Mouse (Mus musculus): ENCODE data around the gene Cd151. TPM values are rescaled to one million over a fixed set of nuclear protein-coding genes. Genes with fewer than 3 reads are reported as not detected.

Cd151 gene
- polyA plus RNA-seq (2014; fragmentation: Nextera tagmentation; extraction: Ambion mirVana) = 93.2 and 108 TPM in 2 replicates

GRCm38 (mm10) chr7:141467230-141468030, at the start of gene Cd151:
TSS of gene Cd151 (plus strand) at chr7:141467392.
- Histone ChIP-seq H3K4me1 (ENCODE audit: control insufficient read depth, insufficient read depth, low read length) (peaks cover 39% of the 10 kb centered on the region), H3K9ac (ENCODE audit: low read depth, low read length) (peak within 1 kb of the TSS; percentile 71), H3K9me3 (ENCODE audit: control insufficient read depth, low read length) (no peaks in the 10 kb centered on the region), H3K27me3 (ENCODE audit: control insufficient read depth, insufficient read depth, low read length) (peaks cover 32% of the 10 kb centered on the region), H3K4me2 (replicated peaks; ENCODE audit: low read depth, low read length) (peak within 1 kb of the TSS; percentile 52), H3K36me3 (ENCODE audit: control insufficient read depth, insufficient read depth, low read length) (peaks cover 31% of the 10 kb centered on the region), H3K4me3 (ENCODE audit: low read length) (peak within 1 kb of the TSS; percentile 57), H3K27ac (ENCODE audit: low read depth, low read length) (peak within 1 kb of the TSS; percentile 87)
- under 1% methylated on average over 52 of the region's 52 CpGs for WGBS
- ATAC-seq (ENCODE audit: low FRiP score, low TSS enrichment) = peak; percentile 81

- Histone ChIP-seq H3K4me1 (ENCODE audit: control insufficient read depth, insufficient read depth, low read length) (peaks cover 4% of the 10 kb centered on the region; the same call in 1 of the 2 replicates), H3K4me2 (replicated peaks; ENCODE audit: low read depth, low read length) (no peak overlapping the region), H3K27ac (ENCODE audit: low read depth, low read length) (no peak overlapping the region), H3K9ac (ENCODE audit: low read depth, low read length) (no peak overlapping the region), H3K36me3 (ENCODE audit: control insufficient read depth, insufficient read depth, low read length) (no peaks in the 10 kb centered on the region), H3K27me3 (ENCODE audit: control insufficient read depth, insufficient read depth, low read length) (no peaks in the 10 kb centered on the region), H3K4me3 (ENCODE audit: low read length) (no peak overlapping the region), H3K9me3 (ENCODE audit: control insufficient read depth, low read length) (no peaks in the 10 kb centered on the region)
- WGBS = 72% methylated on average over 8 of the region's 8 CpGs
- ATAC-seq (ENCODE audit: low FRiP score, low TSS enrichment) = no peak
Measured at GRCm38 (mm10) chr7:141417731-141418681, 49.2 kb upstream of the Cd151 start.

- no peak for ATAC-seq (ENCODE audit: low FRiP score, low TSS enrichment)
- Histone ChIP-seq H3K27ac (ENCODE audit: low read depth, low read length) (no peak overlapping the region), H3K9me3 (ENCODE audit: control insufficient read depth, low read length) (no peaks in the 10 kb centered on the region), H3K27me3 (ENCODE audit: control insufficient read depth, insufficient read depth, low read length) (no peaks in the 10 kb centered on the region), H3K4me1 (ENCODE audit: control insufficient read depth, insufficient read depth, low read length) (no peaks in the 10 kb centered on the region), H3K4me3 (ENCODE audit: low read length) (no peak overlapping the region), H3K4me2 (replicated peaks; ENCODE audit: low read depth, low read length) (no peak overlapping the region), H3K36me3 (ENCODE audit: control insufficient read depth, insufficient read depth, low read length) (no peaks in the 10 kb centered on the region), H3K9ac (ENCODE audit: low read depth, low read length) (no peak overlapping the region)
- WGBS = 45% methylated on average over 7 of the region's 7 CpGs
Measured at GRCm38 (mm10) chr7:141418970-141419369, 48.2 kb upstream of the Cd151 start.

GRCm38 (mm10) chr7:141420030-141420702, 47.0 kb upstream of the Cd151 start:
- Histone ChIP-seq H3K4me2 (replicated peaks; ENCODE audit: low read depth, low read length) (no peak overlapping the region), H3K27me3 (ENCODE audit: control insufficient read depth, insufficient read depth, low read length) (no peaks in the 10 kb centered on the region), H3K4me1 (ENCODE audit: control insufficient read depth, insufficient read depth, low read length) (no peaks in the 10 kb centered on the region), H3K36me3 (ENCODE audit: control insufficient read depth, insufficient read depth, low read length) (no peaks in the 10 kb centered on the region), H3K9ac (ENCODE audit: low read depth, low read length) (no peak overlapping the region), H3K4me3 (ENCODE audit: low read length) (no peak overlapping the region), H3K9me3 (ENCODE audit: control insufficient read depth, low read length) (no peaks in the 10 kb centered on the region), H3K27ac (ENCODE audit: low read depth, low read length) (no peak overlapping the region)
- no peak for ATAC-seq (ENCODE audit: low FRiP score, low TSS enrichment)
- WGBS = 82% methylated on average over 9 of the region's 9 CpGs

GRCm38 (mm10) chr7:141423811-141424210, 43.4 kb upstream of the Cd151 start:
- H3K9ac ChIP-seq (ENCODE audit: low read depth, low read length) = no peak overlapping the region
- no peak for ATAC-seq (ENCODE audit: low FRiP score, low TSS enrichment)
- WGBS = 53% methylated on average over 4 of the region's 4 CpGs
- H3K27ac ChIP-seq (ENCODE audit: low read depth, low read length) = no peak overlapping the region
- H3K27me3 ChIP-seq (ENCODE audit: control insufficient read depth, insufficient read depth, low read length) = no peaks in the 10 kb centered on the region
- H3K4me3 ChIP-seq (ENCODE audit: low read length) = no peak overlapping the region
- 0 out of 2 replicates have a peak, but pooled peaks cover 3% of the 10 kb centered on the region for H3K4me1 ChIP-seq (ENCODE audit: control insufficient read depth, insufficient read depth, low read length)
- H3K4me2 ChIP-seq (replicated peaks; ENCODE audit: low read depth, low read length) = no peak overlapping the region
- no peaks in the 10 kb centered on the region for H3K9me3 ChIP-seq (ENCODE audit: control insufficient read depth, low read length)
- H3K36me3 ChIP-seq (ENCODE audit: control insufficient read depth, insufficient read depth, low read length) = no peaks in the 10 kb centered on the region

- Histone ChIP-seq H3K4me1 (ENCODE audit: control insufficient read depth, insufficient read depth, low read length) (peaks cover 13% of the 10 kb centered on the region), H3K27ac (ENCODE audit: low read depth, low read length) (no peak overlapping the region), H3K9me3 (ENCODE audit: control insufficient read depth, low read length) (no peaks in the 10 kb centered on the region), H3K36me3 (ENCODE audit: control insufficient read depth, insufficient read depth, low read length) (peaks cover 20% of the 10 kb centered on the region), H3K9ac (ENCODE audit: low read depth, low read length) (no peak overlapping the region), H3K4me3 (ENCODE audit: low read length) (no peak overlapping the region), H3K27me3 (ENCODE audit: control insufficient read depth, insufficient read depth, low read length) (no peaks in the 10 kb centered on the region), H3K4me2 (replicated peaks; ENCODE audit: low read depth, low read length) (no peak overlapping the region)
- no peak for ATAC-seq (ENCODE audit: low FRiP score, low TSS enrichment)
- 83% methylated on average over 12 of the region's 12 CpGs for WGBS
Measured at GRCm38 (mm10) chr7:141426948-141427730, 40.1 kb upstream of the Cd151 start.

GRCm38 (mm10) chr7:141428701-141429100, 38.5 kb upstream of the Cd151 start:
- no peak overlapping the region for H3K9ac ChIP-seq (ENCODE audit: low read depth, low read length)
- H3K9me3 ChIP-seq (ENCODE audit: control insufficient read depth, low read length) = no peaks in the 10 kb centered on the region
- peaks cover 33% of the 10 kb centered on the region for H3K36me3 ChIP-seq (ENCODE audit: control insufficient read depth, insufficient read depth, low read length)
- ATAC-seq (ENCODE audit: low FRiP score, low TSS enrichment) = no peak
- H3K27me3 ChIP-seq (ENCODE audit: control insufficient read depth, insufficient read depth, low read length) = no peaks in the 10 kb centered on the region
- no peak overlapping the region; the same call in 1 of the 2 replicates for H3K4me2 ChIP-seq (replicated peaks; ENCODE audit: low read depth, low read length)
- H3K4me1 ChIP-seq (ENCODE audit: control insufficient read depth, insufficient read depth, low read length) = peaks cover 14% of the 10 kb centered on the region
- 50% methylated on average over 5 of the region's 5 CpGs for WGBS
- H3K27ac ChIP-seq (ENCODE audit: low read depth, low read length) = no peak overlapping the region
- H3K4me3 ChIP-seq (ENCODE audit: low read length) = no peak overlapping the region

GRCm38 (mm10) chr7:141429310-141429709, 37.9 kb upstream of the Cd151 start, which contains the start of gene Cend1:
TSS of gene Cend1 (minus strand) at chr7:141429491.
- Histone ChIP-seq H3K36me3 (ENCODE audit: control insufficient read depth, insufficient read depth, low read length) (peaks cover 34% of the 10 kb centered on the region), H3K4me3 (ENCODE audit: low read length) (no peak within 1 kb of the TSS), H3K4me1 (ENCODE audit: control insufficient read depth, insufficient read depth, low read length) (peaks cover 20% of the 10 kb centered on the region), H3K27me3 (ENCODE audit: control insufficient read depth, insufficient read depth, low read length) (no peaks in the 10 kb centered on the region), H3K4me2 (replicated peaks; ENCODE audit: low read depth, low read length) (peak within 1 kb of the TSS; percentile 30), H3K27ac (ENCODE audit: low read depth, low read length) (no peak within 1 kb of the TSS), H3K9ac (ENCODE audit: low read depth, low read length) (0 out of 2 replicates have a peak within 1 kb of the TSS, but pooled peaks have one; percentile 0), H3K9me3 (ENCODE audit: control insufficient read depth, low read length) (no peaks in the 10 kb centered on the region)
- ATAC-seq (ENCODE audit: low FRiP score, low TSS enrichment) = peak; percentile 63
- WGBS = 5% methylated on average over 19 of the region's 19 CpGs
